Mouse (Mus musculus) heart, postnatal 14 days (tissue): ENCODE results near the gene 4932438H23Rik. TPM values are rescaled to one million over a fixed set of nuclear protein-coding genes. Genes with fewer than 3 reads are reported as not detected.

Source experiments
- DNase-seq, 2 experiments: peaks; one replicate each; pipeline ENCODE4 v3.0.0; 2021 to 2022
- intact Hi-C: fragments of 180-260 bp; cut with DNase I; formaldehyde crosslinking; loops from one replicate; pipeline ENCODE4 v1.15.1; 2025
- total RNA-seq, 2 experiments: library from RNA; stranded (reverse); gene quantifications; 2 replicates each; pipeline ENCODE4 v1.2.3; 2021

4932438H23Rik gene
- total RNA-seq, 2 experiments from 2014 or later, result 0.10 to 0.12 TPM

GRCm38 (mm10) chr16:91015761-91016160 is 79.2 kb downstream of the 4932438H23Rik start:
- no peak for DNase-seq
- intact Hi-C loops, result no loop called here

GRCm38 (mm10) chr16:91011847-91012246 is 83.1 kb downstream of the 4932438H23Rik start:
- intact Hi-C loops, result loop anchor here (2.0 to 5.0 kb wide), 2 partner anchors 77 to 185 kb away; partner anchors contain the start of genes Cfap298 and Eva1c
- DNase-seq, result no peak

- intact Hi-C loops, result loop anchor here (2.0 to 5.0 kb wide), 2 partner anchors 76 to 184 kb away; partner anchors contain the start of genes Cfap298 and Eva1c
- DNase-seq, result peak; percentile 93 to 95
Observed at GRCm38 (mm10) chr16:91011021-91011683, 83.8 kb downstream of the 4932438H23Rik start, which contains the start of gene Synj1. Synj1 (minus strand) TSS chr16:91011308.

- intact Hi-C loops, result loop anchor here (2.0 to 5.0 kb wide), 2 partner anchors 76 to 183 kb away; partner anchors contain the start of genes Cfap298 and Eva1c
- no peak for DNase-seq
Observed at GRCm38 (mm10) chr16:91010581-91011020, 84.3 kb downstream of the 4932438H23Rik start.

- DNase-seq, result no peak
- intact Hi-C loops, result loop anchor here (2.0 to 5.0 kb wide), 2 partner anchors 75 to 183 kb away; partner anchors contain the start of genes Cfap298 and Eva1c
Observed at GRCm38 (mm10) chr16:91009942-91010529, 84.9 kb downstream of the 4932438H23Rik start.

- intact Hi-C loops, result no loop called here
- DNase-seq, result no peak
Observed at GRCm38 (mm10) chr16:91004915-91005538, 89.9 kb downstream of the 4932438H23Rik start.

Other genes with a start within 250 kb of the 4932438H23Rik start
- gene Cfap298, start 160.0 kb downstream of the 4932438H23Rik start, total RNA-seq, result 10 to 100 TPM; 25.6 to 28.3 TPM
- gene Synj1, start 83.8 kb downstream of the 4932438H23Rik start, total RNA-seq, result 10 to 100 TPM; 28.6 to 32.5 TPM
- 10 to 100 TPM; 20.3 to 21.1 TPM for gene Paxbp1, start 50.6 kb downstream of the 4932438H23Rik start, total RNA-seq
- not detected for gene Olig2, start 130.3 kb upstream of the 4932438H23Rik start, total RNA-seq
- gene Olig1, start 174.7 kb upstream of the 4932438H23Rik start, total RNA-seq, result not detected